Mouse (Mus musculus) retina, postnatal 1 day (tissue): Measurements from ENCODE around the gene Hip1r.
"Not testable (repeated sequence)": the region's sequence is repeated elsewhere in the genome, so short reads cannot be mapped to it uniquely, and the experiment has no call there.

Experiments
- DNase-seq: peaks from one replicate; pipeline ENCODE4 v3.0.0-alpha.2; 2012

Hip1r gene

DNA sequence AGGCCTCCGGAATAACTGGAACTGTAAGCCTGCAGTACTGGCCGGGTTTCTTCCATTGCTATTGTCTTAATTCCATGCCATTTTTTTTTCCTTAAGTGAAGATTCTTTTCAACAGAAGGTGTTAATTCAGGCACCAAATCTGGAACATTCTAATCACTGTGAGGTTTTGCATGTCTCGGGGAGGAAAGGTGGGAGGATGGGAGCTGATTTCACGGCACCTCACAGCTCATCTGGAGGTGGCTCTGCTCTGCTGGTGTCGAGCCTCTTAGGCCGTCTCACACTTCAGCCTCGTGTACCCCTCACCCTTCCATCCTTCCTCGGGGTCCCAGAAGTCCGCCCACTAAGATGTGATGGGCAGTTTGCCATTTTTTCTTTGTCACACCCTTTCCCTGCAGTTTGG is 67.7 kb downstream of the Hip1r start:
- no peak for DNase-seq

DNA sequence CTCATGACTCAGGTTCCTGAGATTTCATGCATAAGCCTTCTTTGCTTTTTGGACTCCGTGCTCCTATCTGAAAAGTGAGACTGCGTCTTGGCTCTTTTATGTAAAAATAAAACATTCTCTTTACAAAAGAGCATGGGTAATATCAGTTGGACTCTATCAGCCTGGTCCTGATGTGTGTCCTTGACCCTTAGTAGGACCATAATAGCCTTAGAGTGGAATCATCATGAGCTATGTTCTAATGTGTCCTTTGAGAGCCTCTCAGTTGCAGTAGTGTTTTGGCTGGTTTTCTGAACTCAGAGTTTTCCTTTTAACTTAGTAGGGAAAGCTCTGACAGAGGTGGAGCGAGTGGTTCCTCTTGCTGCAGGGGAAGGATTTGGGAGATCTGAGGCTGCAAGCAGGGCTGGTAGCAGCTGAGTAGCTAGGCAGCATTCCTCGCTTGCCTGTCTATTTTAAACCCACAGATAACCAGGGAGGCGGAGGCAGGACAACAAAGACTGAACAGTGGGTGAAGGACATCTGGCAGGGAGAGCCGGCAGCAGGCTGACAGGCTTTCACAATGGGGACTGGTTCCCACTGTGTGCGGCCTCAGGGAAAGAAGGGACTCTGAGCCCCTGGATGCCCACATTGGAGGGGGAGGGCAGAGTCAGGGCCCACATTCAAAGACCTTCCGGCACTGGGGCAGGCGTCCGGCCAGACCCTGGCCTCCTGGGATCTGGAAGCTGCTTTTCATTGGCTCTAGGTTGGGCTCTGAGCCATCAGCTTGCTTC is 70.0 kb downstream of the Hip1r start:
- DNase-seq, result peak; percentile 94

DNA sequence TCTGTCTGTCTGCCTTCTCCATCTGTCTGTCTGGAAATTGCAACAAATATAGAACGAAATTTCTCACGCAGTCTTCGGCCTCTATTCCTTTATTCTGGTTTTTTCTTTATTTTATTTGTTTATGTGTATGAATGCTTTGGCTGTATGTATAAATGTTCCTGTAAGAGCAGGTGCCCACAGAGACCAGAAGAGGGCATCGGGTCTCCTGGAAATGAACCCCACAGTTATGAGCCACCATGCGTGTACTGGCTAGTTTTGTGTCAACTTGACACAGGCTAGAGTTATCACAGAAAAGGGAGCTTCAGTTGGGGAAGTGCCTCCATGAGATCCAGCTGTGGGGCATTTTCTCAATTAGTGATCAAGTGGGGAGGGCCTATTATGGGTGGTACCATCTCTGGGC is 70.6 kb downstream of the Hip1r start:
- DNase-seq, result no peak

DNA sequence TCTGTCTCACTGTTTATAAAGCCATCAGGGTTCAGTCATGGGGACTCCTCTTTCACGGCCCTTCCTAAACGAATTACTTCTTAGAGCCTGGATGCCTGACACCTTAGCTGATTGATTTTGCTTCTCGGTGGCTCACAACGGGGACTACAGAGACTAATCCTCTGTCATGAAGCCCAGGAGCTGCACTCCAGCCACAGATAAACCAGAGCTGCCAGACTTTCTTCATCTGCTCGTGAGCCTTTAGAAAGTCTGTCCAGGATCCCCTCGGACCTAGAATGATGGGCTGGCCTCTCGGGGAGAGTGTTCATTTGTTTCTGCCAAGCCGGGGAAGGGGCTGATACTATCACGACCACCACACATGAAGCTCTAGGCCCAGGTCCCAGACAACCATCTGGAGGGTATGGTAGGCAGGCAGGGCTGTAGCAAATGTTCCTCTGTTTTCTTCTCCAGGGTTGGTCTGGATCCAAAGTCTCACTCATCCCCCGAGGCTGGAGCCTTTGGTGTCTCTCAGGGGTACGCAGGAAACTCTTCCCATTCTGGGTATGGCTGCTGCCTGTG is 72.1 kb downstream of the Hip1r start:
- DNase-seq, result no peak

DNA sequence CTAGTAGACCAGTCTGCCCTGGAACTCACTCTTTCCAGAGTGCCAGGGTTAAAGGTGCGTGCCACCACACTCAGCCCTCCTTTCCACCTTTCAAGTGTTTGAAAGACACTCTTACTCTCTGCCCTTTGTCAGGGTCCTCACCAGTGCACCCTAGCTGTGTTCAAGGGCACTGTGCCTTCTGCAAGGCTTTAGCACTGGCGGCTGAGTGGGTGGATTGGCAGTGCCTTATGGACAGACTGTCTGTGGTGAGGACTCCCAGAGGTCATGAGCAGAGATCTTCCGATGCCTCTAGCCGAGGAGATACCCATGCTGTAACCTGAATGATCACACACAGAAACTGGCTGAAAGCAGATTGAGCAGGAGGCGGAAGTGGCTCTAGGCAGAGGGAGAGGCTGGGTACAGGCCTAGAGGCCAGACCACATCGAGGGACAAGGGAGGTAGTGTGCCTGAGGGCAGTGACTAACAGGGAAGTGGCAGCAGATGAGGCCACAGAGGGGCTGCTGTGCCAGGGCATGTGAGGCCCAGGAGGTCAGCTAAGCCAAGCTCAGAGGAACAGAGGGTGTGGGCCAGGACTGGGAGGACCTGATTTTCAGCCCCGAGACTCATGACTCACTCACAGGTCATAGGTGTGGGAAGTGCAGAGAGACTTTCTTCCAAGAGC is 73.4 kb downstream of the Hip1r start:
- no peak for DNase-seq

DNA sequence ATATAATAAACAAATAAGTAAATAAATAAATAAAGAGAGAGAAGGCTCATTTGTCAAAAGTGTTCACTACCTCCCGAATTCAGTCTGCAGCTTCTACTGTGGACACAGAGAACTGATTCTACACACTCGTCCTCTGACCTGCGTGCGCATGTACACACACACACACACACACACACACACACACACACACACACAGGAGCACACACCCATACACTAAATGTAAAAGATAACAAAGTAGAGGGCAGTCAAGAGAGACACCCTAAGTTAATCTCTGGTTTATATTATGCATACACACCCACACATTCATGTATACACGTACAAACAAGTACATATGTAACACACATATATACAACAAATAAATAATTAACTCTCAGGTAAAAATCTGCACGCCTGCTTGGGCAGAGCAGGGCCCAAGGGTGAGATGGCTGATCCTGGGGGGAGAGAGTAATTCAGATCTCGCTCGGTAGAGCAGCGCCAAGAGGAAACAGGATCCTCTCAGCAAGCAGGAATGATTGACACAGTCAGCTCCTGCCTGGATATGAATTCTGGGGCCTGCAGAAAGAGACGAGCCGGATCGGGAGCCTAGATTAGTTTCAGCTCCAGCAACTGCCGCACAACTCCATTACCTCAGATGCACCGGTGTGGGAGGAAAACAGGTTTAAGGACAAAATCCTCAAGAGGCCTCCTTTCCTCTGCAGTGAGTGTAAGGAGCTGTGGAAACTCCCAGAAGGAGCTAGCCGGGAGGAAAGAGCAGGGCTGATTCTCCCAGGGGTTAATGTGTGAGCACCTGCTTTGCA is 76.0 kb downstream of the Hip1r start:
- DNase-seq, result peak; percentile 30

DNA sequence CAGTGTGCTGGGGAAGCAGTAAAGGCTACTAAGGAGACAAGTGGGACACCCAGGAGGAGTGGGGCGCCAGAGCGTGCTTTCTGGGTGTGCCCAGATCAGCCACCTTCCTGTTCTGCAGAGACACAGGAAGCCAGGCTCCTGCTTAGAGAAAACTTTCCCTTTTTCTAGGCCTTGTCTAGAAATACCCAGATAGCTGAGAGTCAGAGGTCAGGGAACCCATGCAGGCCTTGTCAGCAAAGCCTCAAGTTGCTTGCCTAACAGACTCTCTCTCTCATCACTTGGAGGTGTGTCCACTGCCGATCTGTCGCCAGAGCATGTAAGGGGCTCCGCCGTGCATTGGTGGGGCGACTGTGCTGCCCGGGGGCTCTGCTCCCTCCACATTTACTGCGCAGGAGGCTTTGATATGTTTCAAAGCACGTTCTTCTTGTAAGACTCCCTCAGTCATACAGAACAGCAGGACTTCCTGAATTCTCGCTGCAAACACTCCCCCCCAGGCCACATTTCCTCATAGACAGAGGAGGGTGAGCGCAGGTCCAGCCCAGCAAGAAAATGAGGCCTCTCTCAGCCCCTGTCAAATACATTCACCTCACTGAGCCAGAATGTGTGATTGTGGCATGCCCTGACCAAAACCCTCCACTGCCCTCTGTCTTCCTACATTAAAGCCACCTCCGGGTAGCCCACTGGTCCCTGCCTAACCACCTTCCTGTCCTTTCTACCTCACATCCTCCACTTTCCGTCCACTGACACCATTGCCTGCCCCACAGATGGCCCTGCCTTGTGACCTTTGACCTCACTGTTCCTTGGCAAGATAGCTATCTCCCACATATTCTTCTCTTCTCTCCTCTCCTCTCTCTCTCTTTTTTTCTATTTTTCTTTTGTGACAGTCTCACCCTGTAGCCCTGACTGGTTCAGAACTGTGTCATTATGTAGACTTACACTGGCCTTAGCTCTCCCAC is 76.9 kb downstream of the Hip1r start:
- peak; percentile 38 for DNase-seq

DNA sequence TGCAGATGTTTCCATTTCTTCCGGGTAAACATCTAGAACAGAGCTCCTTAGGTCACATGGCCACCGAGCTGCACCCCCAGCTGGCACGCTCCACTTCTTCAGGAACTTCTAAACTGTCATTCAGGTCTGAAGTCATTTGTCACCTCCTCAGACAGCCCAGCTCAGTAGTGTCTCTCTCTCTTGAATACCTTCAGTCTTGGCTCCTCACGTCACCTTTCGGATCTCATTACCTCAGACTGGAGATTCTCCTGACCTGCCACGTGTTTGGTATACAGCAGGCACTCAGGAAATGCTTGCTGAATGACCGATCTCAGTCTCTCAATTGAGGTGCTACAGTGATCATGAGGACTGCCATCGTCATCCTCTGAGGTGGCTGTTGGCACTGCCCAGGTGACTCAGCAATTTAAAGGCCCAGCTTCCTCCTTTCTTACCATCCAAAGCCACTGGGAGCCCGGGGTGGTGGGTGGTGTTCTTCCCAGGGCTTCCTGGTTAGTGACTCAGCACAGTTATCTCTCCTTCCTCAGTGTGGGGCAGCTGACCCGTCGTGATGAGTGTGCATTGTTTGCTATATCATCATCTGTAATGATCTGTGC is 78.6 kb downstream of the Hip1r start:
- DNase-seq, result no peak

DNA sequence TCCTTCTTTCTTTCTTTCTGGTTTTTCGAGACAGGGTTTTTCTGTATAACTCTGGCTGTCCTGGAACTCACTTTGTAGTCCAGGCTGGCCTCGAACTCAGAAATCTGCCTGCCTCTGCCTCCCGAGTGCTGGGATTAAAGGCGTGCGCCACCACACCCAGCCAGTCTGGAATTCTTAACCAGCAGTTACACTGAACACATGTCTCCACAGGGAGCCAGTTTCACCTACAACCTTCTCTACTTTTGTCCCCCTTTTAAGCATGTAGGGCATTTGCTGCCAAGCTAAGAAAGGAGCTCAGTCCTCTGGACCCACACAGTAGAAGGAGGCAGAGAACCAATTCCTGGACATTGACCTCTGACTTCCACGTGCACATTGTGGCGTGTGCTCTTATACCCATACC is 79.2 kb downstream of the Hip1r start:
- DNase-seq, result not testable (repeated sequence)
